Mouse (Mus musculus) heart, adult 2 months (tissue): ENCODE results near the gene Foxb1. TPM values are rescaled to one million over a fixed set of nuclear protein-coding genes. Genes with fewer than 3 reads are reported as not detected.

ENCODE experiments used
- DNase-seq, 2 experiments: peaks; one replicate each; pipeline ENCODE4 v3.0.0; 2021
- H3K27ac ChIP-seq: fragments of 200-600 bp; 2 replicates; pipeline ENCODE4 v1.8.1; 2022
- H3K27me3 ChIP-seq: fragments of 200-500 bp; 2 replicates; pipeline ENCODE4 v1.6.1; 2012; ENCODE audit warnings: mild to moderate bottlenecking, low read length, inconsistent platforms, mixed read lengths; ENCODE audit not compliant: control insufficient read depth, insufficient read depth
- H3K36me3 ChIP-seq: fragments of 200-500 bp; 2 replicates; pipeline ENCODE4 v1.6.1; 2012; ENCODE audit warnings: low read length, inconsistent platforms; ENCODE audit not compliant: control insufficient read depth, insufficient read depth
- H3K4me1 ChIP-seq: fragments of 200-500 bp; 2 replicates; pipeline ENCODE4 v1.6.1; 2011; ENCODE audit warnings: low read length; ENCODE audit not compliant: control insufficient read depth, insufficient read depth
- H3K4me3 ChIP-seq: fragments of 200-600 bp; 2 replicates; pipeline ENCODE4 v1.8.1; 2022
- H3K79me2 ChIP-seq: fragments of 200-500 bp; replicated peaks from 2 replicates; pipeline ENCODE4 v1.6.1; 2012; ENCODE audit warnings: mild to moderate bottlenecking, inconsistent platforms, low read length, moderate library complexity, mixed read lengths; ENCODE audit not compliant: control insufficient read depth, insufficient read depth
- H3K9ac ChIP-seq: fragments of 200-500 bp; 2 replicates; pipeline ENCODE4 v1.6.1; 2012; ENCODE audit warnings: low read depth, mild to moderate bottlenecking, control low read depth, inconsistent platforms, low read length, mixed read lengths
- CTCF ChIP-seq: fragments of 200-600 bp; IDR thresholded peaks from 2 replicates; pipeline ENCODE4 v1.8.1; 2022; ENCODE audit warnings: antibody characterized with exemption, mild to moderate bottlenecking, moderate library complexity
- EP300 ChIP-seq: fragments of 200-500 bp; IDR thresholded peaks from 2 replicates; pipeline ENCODE4 v1.6.1; 2011; ENCODE audit warnings: low read depth, low read length, control low read depth; ENCODE audit not compliant: insufficient read depth
- POLR2A ChIP-seq: fragments of 200-500 bp; IDR thresholded peaks from 2 replicates; pipeline ENCODE4 v1.6.1; 2011; ENCODE audit warnings: mild to moderate bottlenecking, low read depth, low read length, control low read depth; ENCODE audit not compliant: insufficient read depth
- WGBS: fragments of 180-500 bp; shearing (Covaris S2); methylation state at CpG from one replicate; pipeline ENCODE4 v1.1.7; 2018; 5-methylcytosine and 5-hydroxymethylcytosine counted together
- intact Hi-C: fragments of 180-260 bp; cut with DNase I; formaldehyde crosslinking; loops from one replicate; pipeline ENCODE4 v1.15.1; 2025
- long read RNA-seq: library from polyadenylated mRNA; stranded (forward); transcript quantifications from one replicate; pipeline ENCODE4 v2.0.0, GENCODE M21; 2021
- polyA plus RNA-seq: library from polyadenylated mRNA; depleted of rRNA; stranded (reverse); fragments of >200 nt; gene quantifications from 2 replicates; pipeline ENCODE4 v1.2.3, GENCODE M21; 2012; rRNA removed
- total RNA-seq, 2 experiments: library from RNA; stranded (reverse); gene quantifications; 2 replicates each; pipeline ENCODE4 v1.2.3; 2021

Gene Foxb1
- not detected for total RNA-seq
- not detected in 2 replicates for polyA plus RNA-seq
- long read RNA-seq: 0 reads

- Histone ChIP-seq H3K9ac (no peak within 1 kb of the TSS), H3K36me3 (no peaks in the 10 kb centered on the region), H3K79me2 (no peaks in the 10 kb centered on the region), H3K27ac (no peak within 1 kb of the TSS), H3K4me1 (no peaks in the 10 kb centered on the region), H3K27me3 (peaks cover 38% of the 10 kb centered on the region), H3K4me3 (no peak within 1 kb of the TSS)
- DNase-seq: no peak
- no peak for TF ChIP-seq EP300
- TF ChIP-seq POLR2A: no peak
- no peak for TF ChIP-seq CTCF
- 2% methylated on average over 60 of the region's 60 CpGs for WGBS
- intact Hi-C loops: no loop called here
Observed at GRCm38 (mm10) chr9:69760371-69761301, at the start of gene Foxb1. Gene Foxb1 (minus strand): TSS chr9:69760940.

DNA sequence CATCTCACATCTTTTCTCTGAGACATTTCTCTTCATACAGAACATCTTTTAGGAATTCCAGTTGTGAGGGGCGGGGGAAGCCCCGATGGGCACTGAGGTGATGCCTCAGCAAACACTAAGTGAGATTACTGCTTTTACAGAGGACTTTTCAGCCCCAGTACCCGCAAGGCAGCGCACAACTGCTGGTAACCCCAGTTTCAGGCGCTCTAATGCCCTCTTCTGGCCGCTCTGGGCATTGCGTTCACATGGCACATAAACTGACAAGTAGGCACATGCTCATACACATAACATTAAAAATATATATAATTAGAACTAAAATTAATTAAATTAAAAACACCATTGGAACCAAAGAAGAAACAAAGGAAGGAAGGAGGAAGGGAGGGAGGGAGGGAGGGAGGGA, 29.8 kb upstream of the Foxb1 start:
- H3K9ac ChIP-seq: no peak overlapping the region
- H3K4me1 ChIP-seq: no peaks in the 10 kb centered on the region
- H3K27ac ChIP-seq: no peak overlapping the region
- 58% methylated on average over 7 of the region's 7 CpGs for WGBS
- TF ChIP-seq EP300 (no peak), CTCF (peak; percentile 14; the same call in 1 of the 2 replicates)
- intact Hi-C loops: no loop called here
- H3K36me3 ChIP-seq: no peaks in the 10 kb centered on the region
- DNase-seq: no peak
- H3K79me2 ChIP-seq: no peaks in the 10 kb centered on the region
- H3K4me3 ChIP-seq: no peak overlapping the region
- H3K27me3 ChIP-seq: peaks cover 3% of the 10 kb centered on the region; the same call in 1 of the 2 replicates

- 82% methylated on average over 2 of the region's 2 CpGs for WGBS
- DNase-seq: no peak
- no peak overlapping the region for H3K27ac ChIP-seq
- intact Hi-C loops: no loop called here
- no peak overlapping the region for H3K4me3 ChIP-seq
- H3K27me3 ChIP-seq: no peaks in the 10 kb centered on the region
- H3K4me1 ChIP-seq: no peaks in the 10 kb centered on the region
- no peak overlapping the region for H3K9ac ChIP-seq
- no peaks in the 10 kb centered on the region for H3K36me3 ChIP-seq
- TF ChIP-seq EP300: no peak
- no peaks in the 10 kb centered on the region for H3K79me2 ChIP-seq
Observed at GRCm38 (mm10) chr9:69779996-69780395, 19.3 kb upstream of the Foxb1 start.

DNA sequence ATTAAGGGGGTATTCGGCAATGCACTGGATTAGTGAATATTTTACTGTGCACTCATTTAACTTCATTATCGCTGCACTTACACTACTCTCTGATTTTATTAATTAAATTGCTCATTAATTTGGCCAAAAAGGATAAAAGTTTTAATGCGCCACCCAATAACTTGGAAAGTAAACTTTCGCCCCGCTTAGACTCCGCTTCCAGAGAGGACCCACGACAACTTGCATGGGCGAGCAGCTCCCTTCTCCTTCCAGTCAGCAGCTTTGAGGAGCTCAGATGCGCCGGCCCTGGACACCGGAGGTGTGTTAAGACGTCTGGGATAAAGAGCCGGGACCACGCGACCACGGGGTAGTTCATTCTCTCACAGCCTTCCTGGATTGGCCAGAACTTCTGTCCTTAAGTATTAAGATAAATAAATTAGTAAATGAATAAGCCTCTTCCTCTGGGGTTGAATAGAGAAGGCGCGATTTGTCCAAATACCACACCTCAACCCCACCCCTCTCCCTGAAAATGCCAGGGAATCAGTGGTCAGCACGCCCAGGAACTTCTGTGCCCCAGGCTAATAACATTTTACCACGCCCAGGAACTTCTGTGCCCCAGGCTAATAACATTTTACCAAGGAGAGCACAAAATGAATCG, 9.3 kb upstream of the Foxb1 start:
- no peaks in the 10 kb centered on the region for H3K4me1 ChIP-seq
- H3K9ac ChIP-seq: no peak overlapping the region
- no peaks in the 10 kb centered on the region for H3K79me2 ChIP-seq
- no peak overlapping the region for H3K4me3 ChIP-seq
- intact Hi-C loops: no loop called here
- no peaks in the 10 kb centered on the region for H3K36me3 ChIP-seq
- H3K27me3 ChIP-seq: peaks cover 22% of the 10 kb centered on the region
- TF ChIP-seq EP300 (no peak), POLR2A (no peak), CTCF (no peak)
- WGBS: 7% methylated on average over 21 of the region's 21 CpGs
- no peak overlapping the region for H3K27ac ChIP-seq
- no peak for DNase-seq

DNA sequence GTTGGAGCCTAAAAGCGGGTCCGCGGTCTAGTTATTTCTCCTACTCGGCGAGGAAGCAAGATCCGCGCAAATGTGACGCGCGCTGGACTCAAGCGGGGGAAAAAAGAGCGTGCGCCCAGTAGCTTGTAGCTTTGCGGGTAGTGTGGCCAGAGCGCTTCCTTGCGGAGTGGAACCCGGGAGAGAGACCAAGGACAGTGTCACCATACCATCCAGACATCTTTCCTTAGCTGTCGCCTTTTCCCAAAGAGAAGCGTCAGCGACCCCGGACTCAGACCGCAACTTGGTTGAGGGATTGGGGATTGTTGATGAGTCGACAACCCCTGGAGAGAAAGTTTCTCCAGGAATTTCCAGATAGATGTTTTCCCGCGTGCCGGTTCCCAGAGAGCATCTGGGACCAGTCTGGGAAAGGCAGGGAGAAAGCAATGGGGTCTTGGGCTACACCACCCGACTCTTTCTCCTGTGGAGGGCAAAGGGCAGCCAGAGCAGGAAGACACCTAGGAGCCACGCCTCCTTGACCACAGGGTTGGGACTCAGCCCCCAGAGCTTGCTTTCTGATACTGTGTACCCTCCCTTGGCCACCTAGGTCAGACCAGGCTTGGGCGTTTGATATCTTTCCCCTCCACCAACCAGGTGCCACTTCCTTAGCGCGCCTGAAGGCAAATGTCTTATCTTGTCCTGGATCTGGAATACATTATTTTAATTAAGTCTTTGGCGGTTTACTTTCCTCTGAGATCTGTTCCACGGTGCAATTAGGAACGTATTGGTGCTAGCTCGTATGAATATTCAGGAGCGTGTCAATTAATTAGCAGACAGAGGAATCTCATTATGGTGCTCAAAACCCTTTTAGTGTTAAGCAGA, 8.6 kb upstream of the Foxb1 start:
- Histone ChIP-seq H3K79me2 (no peaks in the 10 kb centered on the region), H3K27ac (no peak overlapping the region), H3K36me3 (no peaks in the 10 kb centered on the region), H3K27me3 (peaks cover 28% of the 10 kb centered on the region), H3K4me1 (no peaks in the 10 kb centered on the region), H3K4me3 (no peak overlapping the region), H3K9ac (no peak overlapping the region)
- 3% methylated on average over 36 of the region's 36 CpGs for WGBS
- DNase-seq: no peak
- intact Hi-C loops: no loop called here
- TF ChIP-seq CTCF (no peak), POLR2A (no peak), EP300 (no peak)
